Mouse (Mus musculus) kidney, adult 2 months (tissue): ENCODE data around the gene Tmem79.
A peak's percentile ranks its signal among the peaks of the same experiment; 100 is the strongest.

Source experiments
- CTCF ChIP-seq: fragments of 200-500 bp; conservative IDR thresholded peaks from 2 replicates; pipeline ENCODE4 v1.5.1; 2011; ENCODE audit warnings: low read depth, mild to moderate bottlenecking, control low read depth, low read length, moderate library complexity, mixed read lengths; ENCODE audit not compliant: insufficient read depth, insufficient read length
- POLR2A ChIP-seq: fragments of 200-500 bp; IDR thresholded peaks from one replicate; pipeline ENCODE4 v1.6.1; 2011; ENCODE audit warnings: low read depth, low read length, control low read depth

DNA sequence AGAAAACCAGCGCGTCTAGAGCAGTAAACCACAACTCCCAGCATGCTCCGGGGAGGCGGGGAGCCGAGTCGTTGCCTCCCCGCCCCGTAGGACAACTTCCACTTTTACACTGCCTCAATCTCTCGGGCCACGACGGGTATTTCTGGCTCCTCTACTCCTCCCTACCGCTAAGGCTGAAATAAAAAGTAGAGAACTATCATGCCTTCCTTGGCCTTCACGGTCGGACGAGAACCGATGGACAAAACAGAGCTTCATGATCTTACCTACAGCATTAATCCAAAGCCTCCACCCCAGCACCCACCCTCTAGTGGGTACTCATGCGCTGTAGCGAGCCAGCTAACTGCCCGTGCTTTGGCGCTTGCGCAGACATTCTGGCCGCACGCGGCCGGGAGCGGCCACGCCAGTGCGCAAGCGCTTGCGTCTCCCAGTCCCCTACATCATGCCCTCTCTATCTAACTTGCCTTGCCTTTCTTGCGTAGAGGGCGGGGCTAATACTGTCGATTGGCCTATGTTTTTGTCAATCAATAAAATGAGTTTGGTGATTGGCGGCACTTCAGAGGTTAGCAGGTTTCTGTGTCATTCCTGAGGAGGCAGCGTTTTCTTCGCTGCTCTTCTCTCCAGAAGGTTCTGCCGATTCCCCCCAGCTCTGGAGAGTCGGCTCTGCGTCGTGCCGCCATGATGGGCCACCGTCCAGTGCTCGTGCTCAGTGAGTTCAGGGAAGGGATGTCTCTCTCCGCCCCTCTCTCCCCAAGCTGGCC lies 39.2 kb downstream of the Tmem79 start, which contains the start of the genes Tsacc and Cct3:
- 0 out of 2 replicates have a peak, but pooled peaks have one; percentile 7 for TF ChIP-seq CTCF
- peak; percentile 72 for TF ChIP-seq POLR2A
